Mouse (Mus musculus) adrenal gland, postnatal 36 days (tissue): Measurements from ENCODE around the gene Myh10. TPM values are rescaled to one million over a fixed set of nuclear protein-coding genes. Genes with fewer than 3 reads are reported as not detected.

Experiments used
- DNase-seq, 2 experiments: peaks; one replicate each; pipeline ENCODE4 v3.0.0; 2021; ENCODE audit warnings: mixed read lengths in 1 of 2
- total RNA-seq, 2 experiments: library from RNA; stranded (reverse); gene quantifications; 2 replicates each; pipeline ENCODE4 v1.2.3; 2021

Gene Myh10
- total RNA-seq, 2 experiments from 2014 or later = 33.8 to 35.6 TPM

GRCm38 (mm10) chr11:68862260-68862659, 170.9 kb downstream of the Myh10 start:
- DNase-seq = no peak

GRCm38 (mm10) chr11:68863631-68864091, 172.3 kb downstream of the Myh10 start:
- peak in 1 of 2 experiments; percentile 38 for DNase-seq

- DNase-seq = peak; percentile 94 to 96
Observed at GRCm38 (mm10) chr11:68864544-68865189, 173.3 kb downstream of the Myh10 start.

Other genes with a start within 250 kb of the Myh10 start
- 1 to 10 TPM; 2.3 to 3.7 TPM for gene Pik3r6, start 188.5 kb upstream of the Myh10 start, total RNA-seq
- gene Mfsd6l, start 135.4 kb upstream of the Myh10 start, total RNA-seq = not detected
- not detected for gene Ccdc42, start 104.5 kb upstream of the Myh10 start, total RNA-seq
- 10 to 100 TPM; 58.4 to 81.8 TPM for gene Ndel1, start 180.3 kb downstream of the Myh10 start, total RNA-seq
- gene Rnf222, start 197.0 kb downstream of the Myh10 start, total RNA-seq = under 1 TPM in 1 of 2 experiments, not detected in 1; 0.13 TPM
- gene Rpl26, start 210.0 kb downstream of the Myh10 start, total RNA-seq = 1,000 to 10,000 TPM; 1,232 to 1,254 TPM
- gene Odf4, start 235.5 kb downstream of the Myh10 start, total RNA-seq = under 1 TPM in 1 of 2 experiments, not detected in 1; 0.46 TPM